In the genomic region with DNA sequence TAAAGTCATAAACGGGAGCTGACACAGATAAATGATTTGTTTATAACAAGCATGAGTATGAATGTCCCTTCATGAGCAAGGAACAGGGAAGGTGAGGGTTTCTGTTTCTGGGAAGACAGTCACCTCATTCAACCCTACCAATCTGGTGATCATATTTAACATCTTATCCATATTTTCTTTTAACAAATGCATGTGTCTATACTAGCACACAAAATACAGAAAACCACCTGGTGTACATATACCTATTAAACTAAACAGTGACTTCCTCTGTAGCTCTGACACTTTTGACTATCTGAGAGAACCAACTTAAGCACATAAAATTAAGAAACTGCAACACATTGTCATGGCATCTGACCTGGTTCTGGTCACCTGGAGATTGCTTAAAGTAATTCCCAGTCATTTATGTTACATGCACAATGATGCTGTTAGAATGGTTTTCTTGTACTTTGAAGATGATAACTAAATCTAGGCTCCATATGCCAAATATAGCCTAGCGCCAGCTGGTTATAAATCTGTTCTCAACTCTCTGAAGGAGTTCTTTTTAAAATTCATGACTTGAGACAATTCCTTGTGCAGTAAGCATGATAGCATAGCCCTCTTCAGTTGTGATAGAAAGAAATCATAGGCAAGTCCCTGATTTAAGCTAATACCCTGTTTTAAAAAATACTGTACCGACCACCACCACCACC, we compare ENCODE assay signal across 17 mouse cellular contexts.
DNase-seq lines count a peak whose midpoint lies in the region; ATAC-seq lines count a peak whose summit lies in the region.
"Had no signal": no experiment of that assay in that cellular context is flagged by ENCODE, and none has a peak within 500 bp of the region (broad histone marks: within the 10 kb centered on the region; RNA-seq: fewer than 3 reads in every experiment).

No protein-coding gene starts in this region.

- H3K9me3 ChIP-seq in forebrain, embryonic 15.5 days: no peaks in the 10 kb centered on the region
- no peaks in the 10 kb centered on the region for H3K9me3 ChIP-seq in forebrain, embryonic 12.5 days
- H3K9me3 ChIP-seq in forebrain, embryonic 16.5 days (ENCODE audit: control insufficient read depth, low read length): no peaks in the 10 kb centered on the region
- H3K9me3 ChIP-seq: heart, embryonic 10.5 days; midbrain, embryonic 12.5 days had no signal

- H3K36me3 ChIP-seq in forebrain, embryonic 15.5 days: no peaks in the 10 kb centered on the region
- H3K36me3 ChIP-seq in forebrain, embryonic 12.5 days (replicated peaks): no peaks in the 10 kb centered on the region
- H3K36me3 ChIP-seq in forebrain, embryonic 16.5 days (ENCODE audit: control insufficient read depth, insufficient read depth): no peaks in the 10 kb centered on the region
- H3K36me3 ChIP-seq: heart, embryonic 10.5 days; midbrain, embryonic 12.5 days had no signal

- no peak overlapping the region for H3K9ac ChIP-seq in forebrain, embryonic 15.5 days (replicated peaks)
- no peak overlapping the region for H3K9ac ChIP-seq in forebrain, embryonic 12.5 days
- H3K9ac ChIP-seq in forebrain, embryonic 16.5 days (replicated peaks; ENCODE audit: low read depth, low read length): no peak overlapping the region
- H3K9ac ChIP-seq: midbrain, embryonic 12.5 days had no signal

- H3K27ac ChIP-seq in forebrain, embryonic 15.5 days (replicated peaks): peak overlapping the region; percentile 76
- no peak overlapping the region for H3K27ac ChIP-seq in forebrain, embryonic 12.5 days
- H3K27ac ChIP-seq in forebrain, embryonic 16.5 days (ENCODE audit: low read length): peak overlapping the region; percentile 80
- H3K27ac ChIP-seq: heart, embryonic 10.5 days; midbrain, embryonic 12.5 days had no signal

- DNase-seq in layer of hippocampus, adult 9-10 months (ENCODE audit: low spot score): peak; percentile 29
- DNase-seq in right cerebral cortex, adult 2 months (ENCODE audit: low spot score in 2 of 2): peak; percentile 71 to 73
- no peak for DNase-seq in heart, adult 8-10 months (ENCODE audit: low spot score)
- DNase-seq in adrenal gland, postnatal 14 days: no peak
- DNase-seq: cerebellum, adult 9-11 months; embryo, embryonic 11 days; heart, postnatal 36 days; kidney, adult 9 months; thymus, adult 18-20 months had no signal

- H3K4me1 ChIP-seq in forebrain, embryonic 15.5 days: no peaks in the 10 kb centered on the region
- no peaks in the 10 kb centered on the region for H3K4me1 ChIP-seq in forebrain, embryonic 12.5 days
- no peaks in the 10 kb centered on the region for H3K4me1 ChIP-seq in forebrain, embryonic 16.5 days (replicated peaks; ENCODE audit: control insufficient read depth, insufficient read depth, low read length)
- H3K4me1 ChIP-seq: heart, embryonic 10.5 days; midbrain, embryonic 12.5 days had no signal

- no peak overlapping the region for H3K4me3 ChIP-seq in forebrain, embryonic 15.5 days
- no peak overlapping the region for H3K4me3 ChIP-seq in forebrain, embryonic 12.5 days (replicated peaks)
- no peak overlapping the region for H3K4me3 ChIP-seq in forebrain, embryonic 16.5 days (replicated peaks; ENCODE audit: low read length)
- H3K4me3 ChIP-seq: heart, embryonic 10.5 days; midbrain, embryonic 12.5 days; myocyte had no signal

- no peak overlapping the region for H3K4me2 ChIP-seq in forebrain, embryonic 15.5 days (replicated peaks)
- no peak overlapping the region for H3K4me2 ChIP-seq in forebrain, embryonic 12.5 days
- no peak overlapping the region for H3K4me2 ChIP-seq in forebrain, embryonic 16.5 days (ENCODE audit: low read length)
- H3K4me2 ChIP-seq: midbrain, embryonic 12.5 days had no signal

- peak; percentile 72; the same call in 1 of the 2 replicates for ATAC-seq in forebrain, embryonic 15.5 days (replicated peaks)
- no peak for ATAC-seq in forebrain, embryonic 12.5 days (ENCODE audit: low FRiP score)
- ATAC-seq in forebrain, embryonic 16.5 days: peak; percentile 85
- no peak for ATAC-seq in granulocyte monocyte progenitor cell, adult 5-6 weeks (replicated peaks; ENCODE audit: poor library complexity, severe bottlenecking)
- ATAC-seq: Patski had no signal

- no peaks in the 10 kb centered on the region for H3K27me3 ChIP-seq in forebrain, embryonic 15.5 days
- no peaks in the 10 kb centered on the region for H3K27me3 ChIP-seq in forebrain, embryonic 12.5 days
- H3K27me3 ChIP-seq in forebrain, embryonic 16.5 days (replicated peaks; ENCODE audit: control insufficient read depth, insufficient read depth, low read length): no peaks in the 10 kb centered on the region
- H3K27me3 ChIP-seq: midbrain, embryonic 12.5 days; Patski had no signal

- 77% methylated on average over 3 of the region's 3 CpGs for WGBS in forebrain, embryonic 15.5 days
- 93% methylated on average over 3 of the region's 3 CpGs for WGBS in forebrain, embryonic 12.5 days
- 57% methylated on average over 3 of the region's 3 CpGs for WGBS in forebrain, embryonic 16.5 days

Comparison
In these comparisons a context has a peak if more than half of its experiments do, and no peak if none do; other contexts are left out.
1. ATAC-seq: peak in forebrain, embryonic 15.5 days (single experiment) and forebrain, embryonic 16.5 days (single experiment); none in forebrain, embryonic 12.5 days (single experiment) and granulocyte monocyte progenitor cell, adult 5-6 weeks (single experiment).
2. DNase-seq: peak in layer of hippocampus, adult 9-10 months (single experiment) and right cerebral cortex, adult 2 months (2 of 2); none in heart, adult 8-10 months (single experiment) and adrenal gland, postnatal 14 days (single experiment).